10 mouse cellular contexts compared by ENCODE assay signal in the genomic region with DNA sequence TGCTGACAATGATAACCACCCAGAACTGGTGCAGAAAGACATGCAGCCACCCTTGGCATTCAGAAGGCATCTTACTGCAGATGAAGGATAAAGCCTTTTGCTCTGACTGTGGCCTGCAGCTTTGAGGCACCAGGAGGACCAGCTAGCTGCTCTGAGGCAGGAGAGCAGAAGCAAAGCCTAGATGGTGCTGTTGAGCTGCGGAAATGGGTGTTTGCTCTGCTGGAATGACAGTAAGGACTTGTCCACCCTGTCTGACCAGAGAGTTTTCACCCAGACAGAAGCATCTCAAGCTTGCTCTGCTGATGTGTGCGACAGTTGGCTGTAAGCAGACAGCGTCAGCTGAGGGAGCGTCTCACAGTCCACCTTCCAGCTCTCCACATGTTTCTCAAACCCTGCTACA. TPM values are rescaled to one million over a fixed set of nuclear protein-coding genes. Genes with fewer than 3 reads are reported as not detected.
A peak's percentile ranks its signal among the peaks of the same experiment; 100 is the strongest.
DNase-seq lines count a peak whose midpoint lies in the region; ATAC-seq and TF ChIP-seq lines count a peak whose summit lies in the region.
"Not testable (repeated sequence)": the region's sequence is repeated elsewhere in the genome, so short reads cannot be mapped to it uniquely, and the experiment has no call there.
"Had no signal": no experiment of that assay in that cellular context is flagged by ENCODE, and none has a peak within 500 bp of the region (broad histone marks: within the 10 kb centered on the region; RNA-seq: fewer than 3 reads in every experiment).

No protein-coding gene starts in this region.

- H3K4me1 ChIP-seq in forebrain, postnatal 0 days (ENCODE audit: insufficient read depth); kidney, adult 2 months (ENCODE audit: control insufficient read depth, insufficient read depth, low read length); midbrain, embryonic 14.5 days (ENCODE audit: control insufficient read depth, insufficient read depth, low read length); stomach, postnatal 0 days (replicated peaks; ENCODE audit: control insufficient read depth, insufficient read depth): not testable (repeated sequence)

- not testable (repeated sequence) for H3K9me3 ChIP-seq in forebrain, postnatal 0 days (ENCODE audit: low read length); midbrain, embryonic 14.5 days (ENCODE audit: control insufficient read depth, low read length); stomach, postnatal 0 days (ENCODE audit: control insufficient read depth, low read length)

- TF ChIP-seq EP300 in stomach, postnatal 0 days (optimal IDR thresholded peaks at IDR 0.05), result not testable (repeated sequence)

- not testable (repeated sequence) for H3K36me3 ChIP-seq in forebrain, postnatal 0 days (ENCODE audit: insufficient read depth); kidney, adult 2 months (ENCODE audit: control insufficient read depth, insufficient read depth, low read length); midbrain, embryonic 14.5 days (ENCODE audit: control insufficient read depth, insufficient read depth, low read length); stomach, postnatal 0 days (ENCODE audit: control insufficient read depth, insufficient read depth, low read length)

- intact Hi-C loops in left cerebral cortex, postnatal 25 days (cut with DNase I), result loop anchor here (2.0 kb wide), 1 partner anchor 167 kb away; no protein-coding TSS in a partner anchor

- not testable (repeated sequence) for H3K4me2 ChIP-seq in forebrain, postnatal 0 days (ENCODE audit: low read depth); midbrain, embryonic 14.5 days (ENCODE audit: low read length); stomach, postnatal 0 days (replicated peaks; ENCODE audit: low read depth)

- not testable (repeated sequence) for H3K9ac ChIP-seq in forebrain, postnatal 0 days; midbrain, embryonic 14.5 days (replicated peaks; ENCODE audit: low read length); stomach, postnatal 0 days (ENCODE audit: low read length)

- peak; percentile 7 for DNase-seq in adrenal gland, adult 2 months
- not testable (repeated sequence) for DNase-seq in forebrain, postnatal 0 days; stomach, postnatal 0 days (ENCODE audit: low spot score)
- peak; percentile 3 to 14 for DNase-seq in heart, adult 9 months (ENCODE audit: low spot score in 2 of 2)
- DNase-seq in kidney, adult 2 months, result peak; percentile 43
- peak; percentile 17 to 47 for DNase-seq in layer of hippocampus, adult 8-10 months (ENCODE audit: low spot score in 2 of 2)
- peak; percentile 42 to 64 for DNase-seq in left cerebral cortex, postnatal 25 days (ENCODE audit: low spot score in 2 of 2)
- peak; percentile 4 for DNase-seq in midbrain, embryonic 14.5 days

- WGBS in forebrain, postnatal 0 days, result 79% methylated on average over 4 of the region's 4 CpGs
- whole genome bisulfite sequencing in kidney, adult 2 months, result 58% methylated on average over 4 of the region's 4 CpGs
- 79% methylated on average over 4 of the region's 4 CpGs for WGBS in midbrain, embryonic 14.5 days
- WGBS in stomach, postnatal 0 days, result 33% methylated on average over 4 of the region's 4 CpGs

- H3K27me3 ChIP-seq in forebrain, postnatal 0 days (ENCODE audit: insufficient read depth, low read length); kidney, adult 2 months (replicated peaks; ENCODE audit: control insufficient read depth, insufficient read depth, low read length); midbrain, embryonic 14.5 days (ENCODE audit: control insufficient read depth, insufficient read depth, low read length); stomach, postnatal 0 days (ENCODE audit: control insufficient read depth, insufficient read depth, low read length): not testable (repeated sequence)

- H3K4me3 ChIP-seq in forebrain, postnatal 0 days (ENCODE audit: low read depth, low read length); kidney, adult 2 months (ENCODE audit: insufficient read depth, low read depth, low read length); midbrain, embryonic 14.5 days (replicated peaks; ENCODE audit: low read depth, low read length); stomach, postnatal 0 days (ENCODE audit: low read depth, low read length): not testable (repeated sequence)

- not testable (repeated sequence) for TF ChIP-seq POLR2A in kidney, adult 2 months (IDR thresholded peaks at IDR 0.05; ENCODE audit: low read depth, low read length)

- H3K27ac ChIP-seq in forebrain, postnatal 0 days (ENCODE audit: low read depth, low read length); kidney, adult 2 months (ENCODE audit: insufficient read depth, low read depth, low read length); midbrain, embryonic 14.5 days (replicated peaks; ENCODE audit: low read depth, low read length); stomach, postnatal 0 days (replicated peaks): not testable (repeated sequence)

- peak; percentile 23; the same call in 1 of the 2 replicates for TF ChIP-seq CTCF in forebrain, postnatal 0 days (IDR thresholded peaks at IDR 0.05; ENCODE audit: low read depth)
- TF ChIP-seq CTCF in kidney, adult 2 months (conservative IDR thresholded peaks at IDR 0.05; ENCODE audit: insufficient read depth, insufficient read length, low read depth, low read length), result 0 out of 2 replicates have a peak, but pooled peaks have one; percentile 24
- TF ChIP-seq CTCF in stomach, postnatal 0 days (IDR thresholded peaks at IDR 0.05; ENCODE audit: low read depth), result peak; percentile 61

- peak; percentile 36; the same call in 1 of the 2 replicates for ATAC-seq in forebrain, postnatal 0 days
- not testable (repeated sequence) for ATAC-seq in midbrain, embryonic 14.5 days (ENCODE audit: low FRiP score, low TSS enrichment); stomach, postnatal 0 days (ENCODE audit: low FRiP score, low TSS enrichment)

RNA-seq across cellular contexts. Expression of a gene that starts 5.0 kb away (rescaled TPM):
- total RNA-seq in adrenal gland, adult 2 months (2021), result under 1 TPM; 0.48 to 0.78 TPM
- 0.08 and 0.09 TPM in 2 replicates for polyA plus RNA-seq in adrenal gland, adult 2 months (2012; rRNA removed)
- 0.05 and 0.38 TPM in 2 replicates for total RNA-seq in forebrain, postnatal 0 days (2014; rRNA removed)
- polyA plus RNA-seq in forebrain, postnatal 0 days (2015; fragmentation: Nextera tagmentation; extraction: Ambion mirVana), result 0.06 and 0.16 TPM in 2 replicates
- 0.52 and 0.77 TPM in 2 replicates for polyA plus RNA-seq in kidney, adult 2 months (2012; rRNA removed)
- total RNA-seq in layer of hippocampus, adult 8-10 months (2022), result under 1 TPM; 0.45 to 0.95 (median 0.70) TPM
- under 1 TPM; 0.23 to 0.44 TPM for total RNA-seq in left cerebral cortex, postnatal 25 days (2021)
- 0.31 and 0.49 TPM in 2 replicates for polyA plus RNA-seq in midbrain, embryonic 14.5 days (2014; fragmentation: Nextera tagmentation; extraction: Ambion mirVana)
- 0.18 and 0.30 TPM in 2 replicates for polyA plus RNA-seq in stomach, postnatal 0 days (2015; fragmentation: Nextera tagmentation; extraction: Ambion mirVana)

RNA-seq across cellular contexts. Expression of a gene that starts 24.9 kb away (rescaled TPM):
- 1 to 10 TPM; 6.2 to 6.7 TPM for total RNA-seq in adrenal gland, adult 2 months (2021)
- 3.7 and 4.1 TPM in 2 replicates for polyA plus RNA-seq in adrenal gland, adult 2 months (2012; rRNA removed)
- total RNA-seq in forebrain, postnatal 0 days (2014; rRNA removed), result 0.69 and 1.00 TPM in 2 replicates
- 0.49 and 0.85 TPM in 2 replicates for polyA plus RNA-seq in forebrain, postnatal 0 days (2015; fragmentation: Nextera tagmentation; extraction: Ambion mirVana)
- polyA plus RNA-seq in kidney, adult 2 months (2012; rRNA removed), result 6.3 and 8.0 TPM in 2 replicates
- 1 to 10 TPM in 2 of 4 experiments, under 1 TPM in 2; 0.87 to 4.0 (median 1.3) TPM for total RNA-seq in layer of hippocampus, adult 8-10 months (2022)
- total RNA-seq in left cerebral cortex, postnatal 25 days (2021), result 1 to 10 TPM in 1 of 2 experiments, under 1 TPM in 1; 0.62 to 1.1 TPM
- polyA plus RNA-seq in midbrain, embryonic 14.5 days (2014; fragmentation: Nextera tagmentation; extraction: Ambion mirVana), result 0.18 and 1.3 TPM in 2 replicates
- 5.5 and 6.9 TPM in 2 replicates for polyA plus RNA-seq in stomach, postnatal 0 days (2015; fragmentation: Nextera tagmentation; extraction: Ambion mirVana)

RNA-seq across cellular contexts. Expression of a gene that starts 49.0 kb away (rescaled TPM):
- total RNA-seq in adrenal gland, adult 2 months (2021), result 1 to 10 TPM; 2.6 to 3.2 TPM
- polyA plus RNA-seq in adrenal gland, adult 2 months (2012; rRNA removed), result 0.49 and 0.55 TPM in 2 replicates
- 0.38 TPM in 1 of 2 replicates, not detected in the other for total RNA-seq in forebrain, postnatal 0 days (2014; rRNA removed)
- 0.46 and 0.53 TPM in 2 replicates for polyA plus RNA-seq in forebrain, postnatal 0 days (2015; fragmentation: Nextera tagmentation; extraction: Ambion mirVana)
- polyA plus RNA-seq in kidney, adult 2 months (2012; rRNA removed), result 1.1 and 2.3 TPM in 2 replicates
- 1 to 10 TPM in 2 of 4 experiments, under 1 TPM in 1, not detected in 1; 0.41 to 4.3 (median 2.3) TPM for total RNA-seq in layer of hippocampus, adult 8-10 months (2022)
- total RNA-seq in left cerebral cortex, postnatal 25 days (2021), result not detected
- polyA plus RNA-seq in midbrain, embryonic 14.5 days (2014; fragmentation: Nextera tagmentation; extraction: Ambion mirVana), result 2.5 TPM in 1 of 2 replicates, not detected in the other
- 0.93 and 1.2 TPM in 2 replicates for polyA plus RNA-seq in stomach, postnatal 0 days (2015; fragmentation: Nextera tagmentation; extraction: Ambion mirVana)
- total RNA-seq: MEL had no signal
- polyA plus RNA-seq: heart, embryonic 10.5 days had no signal

RNA-seq across cellular contexts. Expression of a gene that starts 50.5 kb away (rescaled TPM):
- 1 to 10 TPM; 4.3 to 6.8 TPM for total RNA-seq in adrenal gland, adult 2 months (2021)
- 9.4 and 10.5 TPM in 2 replicates for polyA plus RNA-seq in adrenal gland, adult 2 months (2012; rRNA removed)
- total RNA-seq in forebrain, postnatal 0 days (2014; rRNA removed), result 4.9 and 7.9 TPM in 2 replicates
- polyA plus RNA-seq in forebrain, postnatal 0 days (2015; fragmentation: Nextera tagmentation; extraction: Ambion mirVana), result 4.8 and 5.2 TPM in 2 replicates
- 4.9 and 5.5 TPM in 2 replicates for polyA plus RNA-seq in kidney, adult 2 months (2012; rRNA removed)
- total RNA-seq in layer of hippocampus, adult 8-10 months (2022), result 1 to 10 TPM; 4.3 to 7.1 (median 5.6) TPM
- total RNA-seq in left cerebral cortex, postnatal 25 days (2021), result 1 to 10 TPM; 5.0 to 6.9 TPM
- 5.4 and 8.6 TPM in 2 replicates for polyA plus RNA-seq in midbrain, embryonic 14.5 days (2014; fragmentation: Nextera tagmentation; extraction: Ambion mirVana)
- polyA plus RNA-seq in stomach, postnatal 0 days (2015; fragmentation: Nextera tagmentation; extraction: Ambion mirVana), result 4.6 and 6.0 TPM in 2 replicates

RNA-seq across cellular contexts. Expression of a gene that starts 50.6 kb away (rescaled TPM):
- 10 to 100 TPM; 42.0 to 45.3 TPM for total RNA-seq in adrenal gland, adult 2 months (2021)
- polyA plus RNA-seq in adrenal gland, adult 2 months (2012; rRNA removed), result 3.8 and 5.1 TPM in 2 replicates
- total RNA-seq in forebrain, postnatal 0 days (2014; rRNA removed), result 17.4 and 18.7 TPM in 2 replicates
- 17.6 and 20.1 TPM in 2 replicates for polyA plus RNA-seq in forebrain, postnatal 0 days (2015; fragmentation: Nextera tagmentation; extraction: Ambion mirVana)
- polyA plus RNA-seq in kidney, adult 2 months (2012; rRNA removed), result 19.9 and 24.6 TPM in 2 replicates
- total RNA-seq in layer of hippocampus, adult 8-10 months (2022), result 10 to 100 TPM; 23.0 to 26.7 (median 26.1) TPM
- 10 to 100 TPM; 21.5 to 22.2 TPM for total RNA-seq in left cerebral cortex, postnatal 25 days (2021)
- polyA plus RNA-seq in midbrain, embryonic 14.5 days (2014; fragmentation: Nextera tagmentation; extraction: Ambion mirVana), result 19.8 and 26.5 TPM in 2 replicates
- polyA plus RNA-seq in stomach, postnatal 0 days (2015; fragmentation: Nextera tagmentation; extraction: Ambion mirVana), result 28.0 and 30.7 TPM in 2 replicates
